Mouse (Mus musculus) liver, postnatal 0 days (tissue): ENCODE measurements at regions not wholly inside any gene's neighbourhood (a gene's known extent, or its start where the extent isn't known, plus 50 kb on each side); places are given as distances from the start of the nearest gene placed in this dataset.

Experiments used
- ATAC-seq: fragments of 200-750 bp; cut with Nextera tagmentation; 2 replicates; pipeline ENCODE4 v1.8.0; 2017; ENCODE audit warnings: mild to moderate bottlenecking, moderate library complexity
- DNase-seq: peaks from one replicate; pipeline ENCODE4 v3.0.0-alpha.2; 2016
- H3K27ac ChIP-seq: fragments of 300-500 bp; sonication (generic); 2 replicates; pipeline ENCODE4 v1.5.1; 2014; ENCODE audit warnings: antibody characterized with exemption, moderate library complexity, mild to moderate bottlenecking, low read depth
- H3K27me3 ChIP-seq: fragments of 300-500 bp; sonication (generic); 2 replicates; pipeline ENCODE4 v1.6.1; 2014; ENCODE audit warnings: low read length, control low read depth, mixed read lengths; ENCODE audit not compliant: insufficient read depth
- H3K36me3 ChIP-seq: fragments of 300-500 bp; sonication (generic); replicated peaks from 2 replicates; pipeline ENCODE4 v1.6.1; 2014; ENCODE audit warnings: mild to moderate bottlenecking, control low read depth, low read length, moderate library complexity, mixed read lengths; ENCODE audit not compliant: insufficient read depth
- H3K4me1 ChIP-seq: fragments of 300-500 bp; sonication (generic); 2 replicates; pipeline ENCODE4 v1.6.1; 2014; ENCODE audit warnings: antibody characterized with exemption, mild to moderate bottlenecking, control low read depth; ENCODE audit not compliant: insufficient read depth
- H3K4me2 ChIP-seq: fragments of 300-500 bp; sonication (generic); 2 replicates; pipeline ENCODE4 v1.6.1; 2014; ENCODE audit warnings: low read depth, mild to moderate bottlenecking, low read length, moderate library complexity, mixed read lengths
- H3K4me3 ChIP-seq: fragments of 300-500 bp; sonication (generic); 2 replicates; pipeline ENCODE4 v1.5.1; 2014; ENCODE audit warnings: low read depth, low read length
- H3K9ac ChIP-seq: fragments of 300-500 bp; sonication (generic); replicated peaks from 2 replicates; pipeline ENCODE4 v1.6.1; 2014; ENCODE audit warnings: mild to moderate bottlenecking, moderate library complexity
- H3K9me3 ChIP-seq: fragments of 300-500 bp; sonication (generic); 2 replicates; pipeline ENCODE4 v1.6.1; 2016; ENCODE audit warnings: mild to moderate bottlenecking, control low read depth, low read length, mixed read lengths
- CTCF ChIP-seq: sonication (generic); IDR thresholded peaks from 2 replicates; pipeline ENCODE4 v1.5.1; 2016; ENCODE audit warnings: antibody characterized with exemption, low read depth
- EP300 ChIP-seq: IDR thresholded peaks from 2 replicates; pipeline ENCODE4 v1.6.1; 2016; ENCODE audit warnings: antibody characterized with exemption, low read depth, mild to moderate bottlenecking
- WGBS: fragments of 180-500 bp; shearing (Covaris S2); extraction: QIAGEN DNeasy Blood & Tissue Kit; methylation state at CpG from one replicate; pipeline ENCODE4 v1.1.7; 2014; ENCODE audit not compliant: insufficient replicate concordance; 5-methylcytosine and 5-hydroxymethylcytosine counted together

DNA sequence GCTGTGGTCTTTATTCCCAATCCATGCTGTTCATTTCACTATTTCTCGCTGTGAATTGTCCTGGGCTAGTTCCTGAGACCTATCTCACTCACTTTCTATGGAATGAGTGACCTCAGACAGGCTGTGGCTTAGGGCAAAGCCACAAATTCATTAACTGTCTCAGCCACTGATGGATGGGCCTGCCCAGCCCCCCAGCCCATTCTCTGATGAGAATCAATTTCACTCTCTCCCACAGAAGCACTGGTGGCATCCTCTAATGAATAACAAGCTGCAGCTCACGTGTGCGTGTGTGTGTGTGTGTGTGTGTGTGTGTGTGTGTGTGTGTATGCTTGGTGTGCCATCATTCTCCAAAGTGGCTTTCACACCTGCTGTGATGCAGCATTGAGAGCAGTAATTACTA is 2149.3 kb upstream of the Lrrc6 start:
- DNase-seq (no peak), ATAC-seq (no peak)
- TF ChIP-seq CTCF (no peak), EP300 (no peak)
- Histone ChIP-seq H3K36me3 (no peaks in the 10 kb centered on the region), H3K4me1 (no peaks in the 10 kb centered on the region), H3K27me3 (no peaks in the 10 kb centered on the region), H3K9ac (no peak overlapping the region), H3K9me3 (no peaks in the 10 kb centered on the region), H3K4me2 (no peak overlapping the region), H3K4me3 (no peak overlapping the region), H3K27ac (no peak overlapping the region)
- WGBS: 59% methylated on average over 3 of the region's 3 CpGs

GRCm38 (mm10) chr15:68646865-68647264 is 2146.2 kb upstream of the Lrrc6 start:
- Histone ChIP-seq H3K27me3 (no peaks in the 10 kb centered on the region), H3K36me3 (no peaks in the 10 kb centered on the region), H3K4me2 (no peak overlapping the region), H3K9me3 (no peaks in the 10 kb centered on the region), H3K4me1 (no peaks in the 10 kb centered on the region), H3K9ac (no peak overlapping the region), H3K4me3 (no peak overlapping the region), H3K27ac (no peak overlapping the region)
- 52% methylated on average over 3 of the region's 3 CpGs for WGBS
- no peak for TF ChIP-seq CTCF
- no peak for TF ChIP-seq EP300
- ATAC-seq (no peak), DNase-seq (no peak)

- H3K27me3 ChIP-seq: no peaks in the 10 kb centered on the region
- H3K9ac ChIP-seq: no peak overlapping the region
- no peak for DNase-seq
- no peaks in the 10 kb centered on the region for H3K36me3 ChIP-seq
- no peaks in the 10 kb centered on the region for H3K4me1 ChIP-seq
- 67% methylated on average over 1 of the region's 1 CpGs for WGBS
- H3K27ac ChIP-seq: no peak overlapping the region
- H3K9me3 ChIP-seq: no peaks in the 10 kb centered on the region
- no peak overlapping the region for H3K4me3 ChIP-seq
- TF ChIP-seq CTCF (no peak), EP300 (no peak)
- no peak for ATAC-seq
- no peak overlapping the region for H3K4me2 ChIP-seq
Measured at GRCm38 (mm10) chr15:68644862-68645261, 2144.2 kb upstream of the Lrrc6 start.

- no peak overlapping the region for H3K27ac ChIP-seq
- ATAC-seq (no peak), DNase-seq (no peak)
- H3K9ac ChIP-seq: no peak overlapping the region
- no peaks in the 10 kb centered on the region for H3K27me3 ChIP-seq
- no peaks in the 10 kb centered on the region for H3K9me3 ChIP-seq
- no peak overlapping the region for H3K4me2 ChIP-seq
- TF ChIP-seq CTCF (no peak), EP300 (no peak)
- H3K36me3 ChIP-seq: no peaks in the 10 kb centered on the region
- no peak overlapping the region for H3K4me3 ChIP-seq
- H3K4me1 ChIP-seq: no peaks in the 10 kb centered on the region
Measured at GRCm38 (mm10) chr15:68635633-68636032, 2134.9 kb upstream of the Lrrc6 start.

DNA sequence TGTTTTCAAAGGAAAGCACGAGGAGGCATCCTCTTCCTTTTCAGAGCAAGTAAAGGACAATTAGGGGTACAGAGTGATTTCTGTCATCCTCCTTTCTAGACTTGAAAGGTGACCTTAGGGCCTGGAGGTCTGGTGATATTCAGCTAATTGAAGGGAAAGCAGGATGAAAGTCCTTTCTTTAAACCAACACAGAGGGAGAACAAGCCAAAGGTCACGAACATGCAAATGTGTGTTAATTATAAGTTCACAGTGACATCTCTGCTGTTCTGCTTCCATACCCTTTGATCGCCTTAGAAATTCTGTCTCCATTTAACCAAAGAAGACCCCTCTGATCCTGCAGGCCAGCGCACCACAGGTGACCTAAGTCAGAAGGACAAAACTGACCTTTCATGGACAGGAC is 2126.3 kb upstream of the Lrrc6 start:
- no peak for ATAC-seq
- no peak overlapping the region for H3K9ac ChIP-seq
- H3K27ac ChIP-seq: no peak overlapping the region
- no peak overlapping the region for H3K4me3 ChIP-seq
- no peak overlapping the region for H3K4me2 ChIP-seq
- no peaks in the 10 kb centered on the region for H3K27me3 ChIP-seq
- no peaks in the 10 kb centered on the region for H3K4me1 ChIP-seq
- 66% methylated on average over 4 of the region's 4 CpGs for WGBS
- no peaks in the 10 kb centered on the region for H3K36me3 ChIP-seq
- DNase-seq: no peak
- TF ChIP-seq CTCF: no peak
- no peak for TF ChIP-seq EP300
- no peaks in the 10 kb centered on the region for H3K9me3 ChIP-seq

- Histone ChIP-seq H3K4me2 (no peak overlapping the region), H3K4me3 (no peak overlapping the region), H3K9ac (no peak overlapping the region), H3K4me1 (no peaks in the 10 kb centered on the region), H3K9me3 (no peaks in the 10 kb centered on the region), H3K36me3 (no peaks in the 10 kb centered on the region), H3K27me3 (no peaks in the 10 kb centered on the region), H3K27ac (no peak overlapping the region)
- DNase-seq: no peak
- TF ChIP-seq EP300: no peak
- no peak for TF ChIP-seq CTCF
- no peak for ATAC-seq
- 50% methylated on average over 3 of the region's 3 CpGs for WGBS
Measured at GRCm38 (mm10) chr15:68624831-68625230, 2124.1 kb upstream of the Lrrc6 start.
